Mouse (Mus musculus): ENCODE measurements around the gene Tom1l1.

Tom1l1 gene

DNA sequence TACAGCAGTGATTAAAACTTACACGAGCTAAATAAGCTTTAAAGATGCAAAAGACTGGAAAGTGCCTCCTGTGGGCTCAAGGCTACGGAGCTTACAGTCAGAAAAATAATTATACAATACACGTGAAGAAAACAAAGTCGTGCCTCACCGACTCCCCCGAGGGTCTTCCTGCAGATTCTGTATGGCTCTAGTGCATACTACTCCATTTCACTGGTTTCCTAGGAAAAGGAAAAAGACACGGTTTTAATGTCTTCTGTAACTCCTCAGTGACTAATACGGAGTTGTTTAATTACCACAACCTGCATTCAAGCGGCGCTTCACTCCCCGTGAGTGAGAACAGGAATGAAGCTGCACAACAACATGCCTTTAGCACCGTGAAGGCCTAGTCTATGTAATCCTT, 66.1 kb downstream of the Tom1l1 start:
- DNase-seq (ENCODE audit: low read depth, low spot score): no peak

DNA sequence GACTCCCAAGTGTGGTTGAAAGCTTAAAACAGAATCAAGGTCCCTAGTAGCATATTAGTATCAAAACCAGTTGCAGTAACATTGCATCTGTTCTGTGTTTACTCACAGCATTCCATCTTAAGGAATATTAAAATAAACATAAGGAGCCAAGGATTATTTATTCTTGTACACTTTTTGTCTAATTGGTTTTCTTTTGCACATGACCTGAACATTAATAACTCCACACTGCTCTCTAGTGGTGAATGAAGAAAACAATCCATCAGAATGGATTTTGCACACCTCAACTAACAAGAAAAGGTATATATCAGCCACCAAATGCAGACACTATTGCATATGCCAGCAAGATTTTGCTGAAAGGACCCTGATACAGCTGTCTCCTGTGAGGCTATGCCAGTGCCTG, 71.7 kb downstream of the Tom1l1 start:
- DNase-seq (ENCODE audit: low read depth, low spot score): no peak

DNA sequence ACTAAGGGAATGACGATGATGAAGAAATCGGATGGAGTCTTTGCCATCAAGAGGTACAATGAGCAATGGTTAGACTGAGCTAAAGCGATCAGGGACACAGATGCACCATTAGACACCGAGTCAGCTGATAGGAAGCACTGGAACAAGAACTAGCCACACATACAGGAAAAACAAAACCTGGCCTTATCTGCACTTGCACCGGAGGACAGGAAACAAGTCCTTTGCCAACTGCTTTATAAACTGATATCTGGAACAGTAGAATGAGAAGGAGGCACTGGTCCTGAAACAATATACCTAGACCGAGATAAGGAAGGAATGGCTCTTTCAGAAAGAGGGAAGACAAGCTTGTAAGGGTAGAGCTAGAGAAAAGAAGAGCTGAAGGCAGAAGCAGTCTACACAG, 73.4 kb downstream of the Tom1l1 start:
- no peak for DNase-seq (ENCODE audit: low read depth, low spot score)

DNA sequence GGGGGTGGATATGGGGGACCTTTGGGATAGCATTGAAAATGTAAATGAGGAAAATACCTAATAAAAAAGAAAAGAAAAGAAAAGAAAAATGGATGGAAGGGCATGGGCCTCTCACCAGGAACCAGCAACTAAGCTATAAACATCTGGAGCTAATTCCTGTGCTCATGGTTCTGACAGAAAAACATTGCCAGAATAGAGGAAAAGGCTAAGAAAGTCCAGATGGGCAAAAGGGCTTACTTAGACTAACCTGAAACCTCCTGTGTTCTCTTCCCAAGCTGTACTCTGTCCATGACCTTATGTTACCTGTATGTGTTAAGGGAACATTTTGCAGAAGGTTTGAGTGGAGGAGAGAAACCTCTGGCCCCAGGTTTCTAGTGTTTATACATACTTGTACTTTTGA, 76.0 kb downstream of the Tom1l1 start:
- DNase-seq (ENCODE audit: low read depth, low spot score): no peak

DNA sequence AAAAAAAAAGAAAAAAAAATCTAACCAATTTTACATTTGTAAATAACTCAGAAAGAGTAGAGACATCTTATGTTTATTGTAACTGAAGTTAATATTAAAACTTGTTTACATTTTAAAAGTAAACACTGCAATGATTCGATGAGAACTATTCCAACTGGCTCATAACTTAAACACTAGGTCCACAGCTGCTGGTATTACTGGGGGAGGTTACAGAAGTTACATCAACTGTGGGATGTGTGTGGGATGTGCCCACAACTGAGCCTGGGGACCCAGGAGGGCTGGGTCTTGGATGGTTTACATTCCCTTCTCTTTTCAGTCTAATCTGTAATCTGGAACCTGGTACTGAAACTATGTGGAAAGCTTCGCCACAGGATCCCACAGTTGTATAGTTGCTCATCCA, 85.1 kb downstream of the Tom1l1 start:
- DNase-seq (ENCODE audit: low read depth, low spot score): no peak

DNA sequence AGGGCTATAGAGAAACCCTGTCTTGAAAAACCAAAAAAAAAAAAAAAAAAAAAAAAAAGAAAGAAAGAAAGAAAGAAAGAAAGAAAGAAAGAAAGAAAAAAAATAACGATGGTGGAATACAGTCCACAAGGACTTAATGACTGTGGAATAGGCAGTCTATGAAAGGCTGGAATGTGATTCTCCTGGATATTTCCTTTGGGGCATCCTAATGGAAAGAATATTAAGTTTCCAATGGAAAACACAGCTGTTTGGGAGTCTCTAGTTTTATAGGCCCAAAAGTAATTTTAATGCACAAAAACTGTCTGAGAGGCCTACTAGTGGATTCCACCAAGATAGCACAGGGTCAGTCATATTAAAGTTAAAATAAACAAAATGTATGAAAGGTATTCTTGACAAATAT, 92.3 kb downstream of the Tom1l1 start:
- no peak for DNase-seq (ENCODE audit: low read depth, low spot score)

Data from WW6 (cell line).